Mouse (Mus musculus) kidney, embryonic 16.5 days (tissue): ENCODE data around the gene P2rx7. TPM values are rescaled to one million over a fixed set of nuclear protein-coding genes. Genes with fewer than 3 reads are reported as not detected.

Experiments used
- ATAC-seq: fragments of 200-750 bp; cut with Nextera tagmentation; 2 replicates; pipeline ENCODE4 v1.8.0; 2017; ENCODE audit warnings: moderate TSS enrichment; ENCODE audit not compliant: low FRiP score, low TSS enrichment
- H3K27ac ChIP-seq: fragments of 300-500 bp; sonication (generic); 2 replicates; pipeline ENCODE4 v1.5.1; 2014; ENCODE audit warnings: low read length
- H3K27me3 ChIP-seq: fragments of 300-500 bp; sonication (generic); 2 replicates; pipeline ENCODE4 v1.6.1; 2014; ENCODE audit warnings: low read length, control low read depth, mixed read lengths; ENCODE audit not compliant: insufficient read depth
- H3K36me3 ChIP-seq: fragments of 300-500 bp; sonication (generic); 2 replicates; pipeline ENCODE4 v1.6.1; 2014; ENCODE audit warnings: low read length, control low read depth, mixed read lengths; ENCODE audit not compliant: insufficient read depth
- H3K4me1 ChIP-seq: fragments of 300-500 bp; sonication (generic); 2 replicates; pipeline ENCODE4 v1.6.1; 2014; ENCODE audit warnings: low read length, control low read depth, mixed read lengths; ENCODE audit not compliant: insufficient read depth
- H3K4me2 ChIP-seq: fragments of 300-500 bp; sonication (generic); replicated peaks from 2 replicates; pipeline ENCODE4 v1.6.1; 2014; ENCODE audit warnings: low read depth, low read length
- H3K4me3 ChIP-seq: fragments of 300-500 bp; sonication (generic); 2 replicates; pipeline ENCODE4 v1.5.1; 2014; ENCODE audit warnings: mild to moderate bottlenecking, low read length
- H3K9ac ChIP-seq: fragments of 300-500 bp; sonication (generic); replicated peaks from 2 replicates; pipeline ENCODE4 v1.6.1; 2014; ENCODE audit warnings: low read length
- H3K9me3 ChIP-seq: fragments of 300-500 bp; sonication (generic); 2 replicates; pipeline ENCODE4 v1.6.1; 2016; ENCODE audit warnings: low read length, control low read depth
- WGBS: fragments of 180-500 bp; shearing (Covaris S2); extraction: QIAGEN DNeasy Blood & Tissue Kit; methylation state at CpG from one replicate; pipeline ENCODE4 v1.1.7; 2014; 5-methylcytosine and 5-hydroxymethylcytosine counted together
- polyA plus RNA-seq: library from polyadenylated mRNA; unstranded; fragments of >200 nt; fragmentation: Nextera tagmentation; extraction: Ambion mirVana; gene quantifications from 2 replicates; pipeline ENCODE4 v1.2.1, GENCODE M21; 2015

Gene P2rx7
- 1.3 and 1.5 TPM in 2 replicates for polyA plus RNA-seq

- ATAC-seq, result no peak
- Histone ChIP-seq H3K4me3 (no peak within 1 kb of the TSS), H3K27ac (no peak within 1 kb of the TSS), H3K9ac (no peak within 1 kb of the TSS), H3K9me3 (no peaks in the 10 kb centered on the region), H3K4me2 (no peak within 1 kb of the TSS), H3K27me3 (no peaks in the 10 kb centered on the region), H3K4me1 (no peaks in the 10 kb centered on the region), H3K36me3 (no peaks in the 10 kb centered on the region)
- 66% methylated on average over 12 of the region's 12 CpGs for WGBS
Measured at GRCm38 (mm10) chr5:122643701-122644100, at the start of gene P2rx7. Gene P2rx7 (plus strand): TSS chr5:122643911.

GRCm38 (mm10) chr5:122595470-122595869 is 48.2 kb upstream of the P2rx7 start:
- 92% methylated on average over 4 of the region's 4 CpGs for WGBS
- no peaks in the 10 kb centered on the region for H3K27me3 ChIP-seq
- ATAC-seq, result no peak
- peaks cover 39% of the 10 kb centered on the region for H3K36me3 ChIP-seq
- H3K27ac ChIP-seq, result no peak overlapping the region
- no peaks in the 10 kb centered on the region for H3K9me3 ChIP-seq
- no peak overlapping the region for H3K9ac ChIP-seq
- H3K4me2 ChIP-seq, result no peak overlapping the region
- no peak overlapping the region for H3K4me3 ChIP-seq
- H3K4me1 ChIP-seq, result no peaks in the 10 kb centered on the region

- no peak overlapping the region for H3K9ac ChIP-seq
- H3K4me1 ChIP-seq, result no peaks in the 10 kb centered on the region
- H3K27me3 ChIP-seq, result no peaks in the 10 kb centered on the region
- 69% methylated on average over 11 of the region's 11 CpGs for WGBS
- no peak overlapping the region for H3K4me2 ChIP-seq
- no peak overlapping the region for H3K27ac ChIP-seq
- ATAC-seq, result no peak
- peaks cover 37% of the 10 kb centered on the region; the same call in 1 of the 2 replicates for H3K36me3 ChIP-seq
- no peak overlapping the region for H3K4me3 ChIP-seq
- H3K9me3 ChIP-seq, result no peaks in the 10 kb centered on the region
Measured at GRCm38 (mm10) chr5:122602233-122602632, 41.5 kb upstream of the P2rx7 start.

GRCm38 (mm10) chr5:122604894-122605293 is 38.8 kb upstream of the P2rx7 start:
- Histone ChIP-seq H3K4me2 (no peak overlapping the region), H3K9me3 (no peaks in the 10 kb centered on the region), H3K27ac (no peak overlapping the region), H3K27me3 (no peaks in the 10 kb centered on the region), H3K4me3 (no peak overlapping the region), H3K4me1 (no peaks in the 10 kb centered on the region), H3K36me3 (peaks cover 34% of the 10 kb centered on the region), H3K9ac (no peak overlapping the region)
- no peak for ATAC-seq
- WGBS, result 88% methylated on average over 2 of the region's 2 CpGs

GRCm38 (mm10) chr5:122611651-122612050 is 32.1 kb upstream of the P2rx7 start:
- Histone ChIP-seq H3K27me3 (no peaks in the 10 kb centered on the region), H3K9me3 (no peaks in the 10 kb centered on the region), H3K4me2 (no peak overlapping the region), H3K4me3 (no peak overlapping the region), H3K27ac (peak overlapping the region; percentile 57; the same call in 1 of the 2 replicates), H3K36me3 (peaks cover 11% of the 10 kb centered on the region), H3K4me1 (peaks cover 7% of the 10 kb centered on the region), H3K9ac (0 out of 2 replicates have a peak overlapping the region, but pooled peaks have one; percentile 12)
- WGBS, result 46% methylated on average over 5 of the region's 5 CpGs
- no peak for ATAC-seq

GRCm38 (mm10) chr5:122613908-122614732 is 29.6 kb upstream of the P2rx7 start, which contains the start of gene Ift81:
Gene Ift81 (minus strand): TSS chr5:122614518.
- WGBS, result 1% methylated on average over 67 of the region's 67 CpGs
- Histone ChIP-seq H3K4me2 (peak within 1 kb of the TSS; percentile 76), H3K4me1 (peaks cover 7% of the 10 kb centered on the region), H3K36me3 (peaks cover 9% of the 10 kb centered on the region), H3K27ac (peak within 1 kb of the TSS; percentile 82), H3K9me3 (no peaks in the 10 kb centered on the region), H3K27me3 (no peaks in the 10 kb centered on the region), H3K9ac (peak within 1 kb of the TSS; percentile 94), H3K4me3 (peak within 1 kb of the TSS; percentile 95)
- ATAC-seq, result peak; percentile 94

- Histone ChIP-seq H3K9ac (no peak overlapping the region), H3K27ac (no peak overlapping the region), H3K9me3 (no peaks in the 10 kb centered on the region), H3K4me3 (no peak overlapping the region), H3K4me1 (peaks cover 10% of the 10 kb centered on the region), H3K4me2 (no peak overlapping the region), H3K36me3 (no peaks in the 10 kb centered on the region), H3K27me3 (no peaks in the 10 kb centered on the region)
- 70% methylated on average over 5 of the region's 5 CpGs for WGBS
- no peak for ATAC-seq
Measured at GRCm38 (mm10) chr5:122617718-122618117, 26.0 kb upstream of the P2rx7 start.

- peak overlapping the region; percentile 1; the same call in 1 of the 2 replicates for H3K27ac ChIP-seq
- ATAC-seq, result no peak
- H3K4me3 ChIP-seq, result no peak overlapping the region
- H3K36me3 ChIP-seq, result no peaks in the 10 kb centered on the region
- H3K27me3 ChIP-seq, result no peaks in the 10 kb centered on the region
- H3K9ac ChIP-seq, result no peak overlapping the region
- H3K4me1 ChIP-seq, result peaks cover 4% of the 10 kb centered on the region; the same call in 1 of the 2 replicates
- no peak overlapping the region for H3K4me2 ChIP-seq
- no peaks in the 10 kb centered on the region for H3K9me3 ChIP-seq
- 67% methylated on average over 9 of the region's 9 CpGs for WGBS
Measured at GRCm38 (mm10) chr5:122619686-122620296, 23.9 kb upstream of the P2rx7 start.

GRCm38 (mm10) chr5:122621376-122621886 is 22.3 kb upstream of the P2rx7 start:
- no peaks in the 10 kb centered on the region for H3K36me3 ChIP-seq
- ATAC-seq, result peak; percentile 85
- WGBS, result 11% methylated on average over 7 of the region's 7 CpGs
- H3K27ac ChIP-seq, result peak overlapping the region; percentile 88
- H3K4me1 ChIP-seq, result peaks cover 4% of the 10 kb centered on the region; the same call in 1 of the 2 replicates
- no peaks in the 10 kb centered on the region for H3K9me3 ChIP-seq
- H3K27me3 ChIP-seq, result no peaks in the 10 kb centered on the region
- no peak overlapping the region for H3K4me2 ChIP-seq
- 0 out of 2 replicates have a peak overlapping the region, but pooled peaks have one; percentile 5 for H3K9ac ChIP-seq
- H3K4me3 ChIP-seq, result no peak overlapping the region
